Mouse (Mus musculus): ENCODE results near the gene Dock7.
"Not testable (repeated sequence)": the region's sequence is repeated elsewhere in the genome, so short reads cannot be mapped to it uniquely, and the experiment has no call there.

The Dock7 gene

DNA sequence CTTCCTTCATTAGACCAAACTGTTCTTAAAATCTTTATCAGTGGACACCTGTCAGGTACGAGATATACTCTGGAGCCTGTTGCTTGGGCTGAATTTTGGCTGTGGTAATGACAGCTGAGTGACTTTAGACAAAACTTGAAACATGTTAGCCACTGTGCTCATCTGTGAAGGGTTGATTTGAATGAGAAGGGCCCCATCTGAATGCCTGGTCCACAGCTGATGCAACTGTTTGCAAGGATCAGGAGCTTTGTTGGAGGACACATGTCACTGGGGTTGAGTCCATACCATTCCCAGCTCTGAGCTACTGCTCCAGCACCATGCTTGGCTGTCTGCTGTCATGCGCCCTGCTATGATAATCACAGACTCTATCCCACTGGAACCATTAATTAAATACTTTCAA lies 115.1 kb downstream of the Dock7 start:
- CTCF ChIA-PET, result no interaction called here

DNA sequence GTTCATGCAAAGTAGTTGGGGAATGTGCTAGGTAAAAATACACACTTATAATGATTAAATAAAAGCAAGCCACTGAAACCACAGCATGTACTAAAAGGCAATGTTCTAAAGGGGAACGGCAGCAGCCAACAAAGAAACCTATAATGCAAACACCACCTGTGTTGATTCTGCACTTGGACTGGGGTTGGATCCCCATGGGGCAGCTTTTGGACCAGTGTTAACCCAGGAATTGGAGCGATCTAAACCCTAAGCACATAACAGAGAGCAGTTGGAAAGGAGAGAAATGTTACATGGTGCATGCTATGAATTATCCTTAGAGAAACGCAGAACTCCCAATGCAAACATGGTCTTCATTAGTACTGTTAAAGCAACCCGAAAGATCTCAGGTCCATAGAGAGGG lies 127.2 kb downstream of the Dock7 start:
- CTCF ChIA-PET, result no interaction called here

GRCm38 (mm10) chr4:98984701-98985100 lies 136.0 kb downstream of the Dock7 start:
- CTCF ChIA-PET, result no interaction called here

DNA sequence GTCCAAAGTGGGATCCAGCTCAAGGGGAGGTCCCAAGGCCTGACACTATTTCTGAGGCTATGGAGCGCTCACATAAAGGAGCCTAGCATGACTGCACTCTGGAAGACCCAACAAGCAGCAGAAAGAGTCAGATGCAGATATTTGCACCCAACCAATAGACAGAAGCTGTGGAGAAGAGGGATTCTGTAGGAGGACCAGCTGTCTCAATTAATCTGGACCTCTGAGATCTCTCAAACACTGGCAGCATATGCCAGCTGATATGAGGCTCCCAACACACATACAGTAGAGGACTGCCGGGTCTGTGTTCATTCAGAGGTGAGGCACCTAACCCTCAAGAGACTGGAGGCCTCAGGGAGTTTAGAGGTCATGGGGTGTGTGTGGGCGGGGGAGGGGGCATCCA lies 140.7 kb downstream of the Dock7 start:
- CTCF ChIA-PET, result not testable (repeated sequence)

DNA sequence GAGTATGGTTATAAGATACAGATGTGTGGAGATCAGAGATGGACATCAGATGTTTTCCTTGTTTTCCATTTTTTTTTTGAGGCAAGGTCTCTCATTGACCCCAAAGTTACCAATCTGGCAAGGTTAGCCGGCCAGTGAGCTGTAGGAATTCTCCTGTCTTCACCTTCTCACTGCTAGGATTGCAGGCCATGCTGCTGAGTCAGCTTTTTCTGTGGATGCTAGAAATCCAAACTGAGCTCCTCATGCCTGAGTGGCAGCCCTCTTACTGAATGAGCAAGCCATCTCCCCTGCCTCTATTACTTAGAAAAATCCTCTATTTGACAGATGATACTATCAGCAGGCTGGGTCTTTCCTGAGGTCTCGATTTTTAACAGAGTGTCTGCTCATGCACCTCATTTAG lies 142.0 kb downstream of the Dock7 start:
- CTCF ChIA-PET, result no interaction called here

DNA sequence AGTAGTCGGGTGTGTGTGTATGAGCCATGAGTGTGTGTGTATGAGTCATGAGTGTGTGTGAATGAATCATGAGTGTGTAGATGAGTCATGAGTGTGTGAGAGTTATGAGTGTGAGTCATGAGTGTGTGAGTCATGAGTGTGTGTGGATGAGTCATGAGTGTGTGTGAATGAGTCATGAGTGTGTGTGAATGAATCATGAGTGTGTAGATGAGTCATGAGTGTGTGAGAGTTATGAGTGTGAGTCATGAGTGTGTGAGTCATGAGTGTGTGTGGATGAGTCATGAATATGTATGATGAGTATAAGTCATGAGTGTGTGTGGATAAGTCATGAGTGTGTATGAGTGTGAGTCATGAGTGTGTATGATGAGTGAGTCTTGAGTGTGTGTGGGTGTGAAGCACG lies 142.4 kb downstream of the Dock7 start:
- CTCF ChIA-PET, result interaction anchor here (0.6 kb wide), 1 partner anchor 137 kb away, joined by 3 read pairs; no protein-coding TSS in a partner anchor

DNA sequence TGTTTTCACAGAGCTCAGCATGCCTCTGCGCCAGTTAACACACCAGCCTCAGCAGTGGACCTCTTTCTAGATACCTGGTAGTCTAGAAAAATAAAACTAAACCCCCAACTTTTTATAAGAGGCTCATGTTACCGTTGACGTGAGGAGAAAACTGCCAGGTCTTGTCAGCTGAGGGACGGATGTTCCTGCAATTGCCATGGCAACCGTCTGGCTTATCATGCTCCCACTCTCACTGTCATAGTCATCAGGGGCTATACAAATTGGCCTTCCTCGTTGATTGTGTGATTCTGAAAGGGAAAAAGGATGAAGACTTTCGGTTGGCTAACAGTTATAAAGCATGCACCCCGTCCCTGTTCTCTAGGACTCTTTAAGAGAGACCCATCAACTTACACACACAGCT lies 145.0 kb downstream of the Dock7 start:
- CTCF ChIA-PET, result no interaction called here

DNA sequence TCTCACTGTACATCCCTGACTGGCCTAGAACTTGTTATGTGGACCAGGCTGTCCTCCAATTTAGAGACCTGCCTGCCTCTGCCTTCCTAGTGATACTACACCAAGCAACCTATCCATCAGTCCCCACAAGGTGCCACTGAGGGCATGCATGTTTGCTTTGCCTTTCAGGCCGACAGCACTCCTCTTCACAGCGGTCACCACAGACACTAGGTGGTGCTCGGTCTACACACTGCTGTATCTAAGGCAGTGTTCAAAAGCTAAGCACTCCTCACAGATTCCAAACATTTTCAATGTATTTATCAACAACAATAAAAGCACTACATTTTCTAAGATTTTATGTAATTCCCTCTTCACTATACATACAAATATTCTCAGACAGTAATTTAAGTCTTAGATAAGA lies 150.8 kb downstream of the Dock7 start:
- CTCF ChIA-PET, result no interaction called here

- CTCF ChIA-PET, result interaction anchor here (0.5 kb wide), 1 partner anchor 104 kb away, joined by 14 read pairs; no protein-coding TSS in a partner anchor
Observed at GRCm38 (mm10) chr4:98960243-98960642, 160.5 kb downstream of the Dock7 start.

GRCm38 (mm10) chr4:98955986-98956385 lies 164.7 kb downstream of the Dock7 start:
- CTCF ChIA-PET, result no interaction called here

DNA sequence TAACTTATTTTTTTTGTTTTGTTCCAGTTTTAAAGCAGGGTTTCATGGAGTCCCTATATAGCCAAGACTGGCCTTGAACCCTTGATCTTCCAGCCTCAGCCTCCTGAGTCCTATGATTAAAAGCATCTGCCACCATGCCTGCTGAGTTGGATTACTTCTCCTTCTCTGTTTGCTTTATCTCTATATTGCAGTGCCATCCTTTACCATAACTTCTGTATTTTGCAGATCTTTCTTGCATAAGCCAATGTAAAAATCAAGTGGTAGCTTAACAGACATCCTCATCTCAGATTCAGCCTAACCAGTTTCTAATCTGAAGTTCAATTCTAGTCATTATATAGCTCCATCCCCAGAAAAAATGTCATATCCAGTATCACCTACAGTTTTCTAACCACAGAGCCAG lies 170.2 kb downstream of the Dock7 start:
- CTCF ChIA-PET, result no interaction called here

DNA sequence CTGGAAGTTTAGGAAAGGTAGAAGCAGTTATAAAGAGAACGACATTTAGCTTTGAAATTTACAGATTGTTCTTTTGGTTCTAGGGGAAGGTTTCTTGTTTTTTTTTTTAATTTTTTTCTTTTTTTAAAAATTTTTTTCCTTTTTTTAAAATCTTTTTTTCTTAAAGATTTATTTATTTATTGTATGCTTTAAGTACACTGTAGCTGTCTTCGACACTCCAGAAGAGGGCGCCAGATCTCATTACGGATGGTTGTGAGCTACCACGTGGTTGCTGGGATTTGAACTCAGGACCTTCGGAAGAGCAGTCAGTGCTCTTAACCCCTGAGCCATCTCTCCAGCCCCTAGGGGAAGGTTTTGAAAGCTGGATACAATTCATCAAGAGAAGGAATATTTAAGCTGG lies 182.5 kb downstream of the Dock7 start:
- CTCF ChIA-PET, result not testable (repeated sequence)

DNA sequence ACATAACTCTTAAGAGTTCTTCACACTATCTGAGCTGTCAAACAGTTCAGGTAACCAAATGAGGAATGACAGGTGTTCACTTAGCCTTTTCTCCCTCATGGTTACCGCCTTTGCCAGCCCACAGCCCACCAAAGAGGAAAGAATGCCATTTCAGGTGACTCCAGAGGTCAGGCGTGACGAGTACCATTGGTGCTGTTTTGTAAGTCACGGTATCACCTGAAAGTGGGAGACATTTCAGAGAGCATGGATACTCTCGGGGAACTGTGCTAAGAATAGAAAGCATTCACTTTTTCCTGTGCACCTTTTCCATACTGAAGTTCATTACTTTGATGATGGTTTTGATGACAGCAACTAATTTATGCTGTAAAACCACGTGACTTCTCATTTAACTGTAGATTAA lies 184.7 kb downstream of the Dock7 start:
- CTCF ChIA-PET, result no interaction called here

DNA sequence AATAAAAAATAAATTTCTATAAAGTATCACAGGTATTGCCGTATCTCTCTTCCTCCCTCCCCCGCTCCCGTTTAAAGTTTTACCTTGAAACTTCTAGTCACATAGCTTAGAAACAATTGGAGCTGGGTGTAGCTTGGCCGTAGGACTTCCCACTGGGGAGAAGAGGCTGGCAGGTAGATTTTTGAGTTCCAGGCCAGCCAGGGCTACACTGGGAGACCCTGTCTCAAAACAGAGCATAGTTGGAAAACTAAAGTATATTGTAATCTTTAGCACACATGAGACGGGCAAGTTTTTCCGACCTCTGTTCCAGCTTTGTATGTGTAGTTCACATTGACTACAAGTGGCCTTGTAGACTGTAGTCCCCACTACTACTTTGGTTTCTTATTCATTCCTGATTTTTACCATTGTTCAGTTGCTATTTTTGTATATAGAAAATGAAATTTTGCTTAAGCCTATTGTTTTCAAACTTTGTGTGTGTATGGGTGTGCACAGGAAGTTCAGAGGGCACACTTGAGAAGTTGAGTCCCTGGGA lies 195.4 kb downstream of the Dock7 start:
- CTCF ChIA-PET, result no interaction called here

- CTCF ChIA-PET, result no interaction called here
Observed at GRCm38 (mm10) chr4:98924906-98925178, 195.9 kb downstream of the Dock7 start.

DNA sequence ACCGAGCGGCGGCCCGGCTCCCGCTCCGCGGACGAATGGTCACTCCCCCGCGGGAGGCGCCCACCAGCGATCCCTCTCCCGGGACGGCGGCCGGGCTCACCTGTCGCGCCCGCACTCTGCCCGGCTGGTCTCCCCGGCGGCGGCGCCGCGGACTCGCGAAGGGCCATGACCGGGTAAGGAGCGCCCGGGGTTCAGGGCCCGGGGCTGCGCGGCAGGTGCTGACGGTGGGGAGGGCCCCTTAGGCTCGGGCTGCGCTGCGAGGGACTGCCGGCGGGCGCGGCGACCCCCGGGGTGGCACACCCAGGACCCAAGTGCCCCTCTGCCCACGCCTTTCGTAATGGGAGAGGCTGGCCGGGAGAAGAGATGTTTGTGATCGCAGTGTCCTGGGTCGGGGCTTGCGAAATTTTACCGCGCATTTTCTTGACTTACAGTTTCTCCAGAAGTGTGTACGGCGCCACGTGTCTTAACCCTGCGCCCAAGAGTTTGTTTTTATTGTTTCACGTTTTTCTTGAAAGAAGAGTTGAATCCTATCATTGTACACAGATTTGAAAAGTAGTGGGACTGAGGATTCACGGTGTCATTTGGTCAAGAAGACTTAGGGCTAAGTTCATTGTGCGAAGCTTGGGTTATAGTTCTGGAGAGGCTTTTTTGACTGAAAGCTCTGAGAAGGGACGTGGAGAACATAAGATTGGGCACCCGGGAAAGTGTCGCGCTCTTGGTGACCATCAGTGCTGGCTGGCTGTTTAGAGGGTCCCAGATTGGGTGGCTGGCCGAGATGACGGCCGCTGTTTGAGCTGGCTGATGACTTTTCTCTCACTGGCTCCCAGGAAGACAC lies 196.4 kb downstream of the Dock7 start:
- CTCF ChIA-PET, result no interaction called here

DNA sequence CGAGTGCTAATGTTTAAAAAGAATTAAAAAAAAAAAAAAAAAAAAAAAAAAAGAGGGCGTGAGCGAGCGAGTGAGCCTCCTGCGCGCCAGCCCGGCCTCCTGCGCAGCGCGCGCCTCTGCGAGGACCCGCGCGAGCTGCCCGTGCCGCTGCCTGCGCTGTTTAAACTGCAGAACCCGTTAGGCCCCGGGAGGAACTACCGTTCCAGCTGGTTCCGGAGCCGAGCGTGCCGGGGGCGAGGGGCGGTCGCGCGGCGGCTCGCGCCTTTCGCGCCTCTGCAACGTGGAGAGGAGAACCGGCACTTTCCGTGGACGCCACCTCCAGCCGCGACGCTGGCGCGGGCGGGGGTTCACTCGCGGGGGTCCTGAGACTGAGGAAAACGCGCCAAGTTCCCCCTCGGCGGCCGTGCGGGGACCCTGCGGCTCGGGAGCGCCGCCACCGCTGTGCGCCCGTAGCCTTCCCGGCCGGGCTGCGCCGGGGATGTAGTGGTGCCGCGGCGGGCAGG lies 197.1 kb downstream of the Dock7 start, which contains the start of gene Usp1:
TSS of gene Usp1 (plus strand) at position 243 of the 503 bp plus-strand sequence.
- CTCF ChIA-PET, result interaction anchor here (0.6 to 0.7 kb wide), 2 partner anchors 16 to 905 kb away, joined by 4 to 6 read pairs; partner anchors contain the start of gene Efcab7

DNA sequence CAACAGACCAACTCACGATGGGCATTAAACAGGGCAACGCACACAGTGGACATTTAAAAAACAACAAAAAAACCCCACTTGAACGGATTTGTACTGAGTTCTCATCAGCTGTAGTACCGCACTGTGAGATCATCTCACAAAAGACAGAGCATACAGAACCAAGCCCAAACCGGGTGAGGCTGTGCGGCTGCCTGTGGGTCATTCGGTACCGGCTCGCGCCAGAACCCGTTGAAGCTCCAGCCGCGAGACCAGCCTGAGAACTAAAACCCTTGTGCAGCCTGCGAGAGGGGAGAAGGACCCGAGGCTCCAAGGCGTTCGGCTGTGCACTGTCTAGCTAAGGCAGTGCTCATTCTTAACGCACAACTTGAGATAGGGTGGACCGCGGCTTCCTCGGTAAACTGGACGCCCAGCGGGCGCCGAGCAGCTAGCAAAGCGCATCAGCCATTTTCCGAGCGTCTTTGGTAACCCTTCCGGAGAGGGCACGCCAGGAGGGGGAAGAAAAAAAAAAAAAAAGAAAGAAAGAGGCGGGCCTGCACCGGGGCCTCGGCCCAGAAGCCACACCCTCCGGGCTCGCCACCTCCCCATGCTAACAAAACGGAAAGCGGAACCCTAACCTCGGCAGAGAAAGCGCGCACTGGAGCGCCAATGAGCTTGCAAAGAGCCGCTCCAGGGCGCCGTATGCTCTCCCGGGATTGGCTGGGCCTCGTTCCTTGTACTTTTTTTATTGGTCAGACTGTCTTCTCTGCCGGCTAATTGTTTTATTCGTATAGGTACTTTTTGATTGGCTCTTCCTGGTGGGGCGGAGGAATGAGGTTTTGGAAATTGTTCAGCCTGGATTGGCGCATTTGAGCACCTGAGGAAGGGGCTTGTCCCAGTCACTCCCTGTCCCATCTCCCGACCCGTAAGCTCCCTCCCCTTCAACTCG lies 197.8 kb downstream of the Dock7 start:
- CTCF ChIA-PET, result interaction anchor here (0.6 to 0.7 kb wide), 3 partner anchors 17 to 906 kb away, joined by 3 to 6 read pairs (median 4); partner anchors contain the start of gene Efcab7

GRCm38 (mm10) chr4:98922061-98922642 lies 198.6 kb downstream of the Dock7 start:
- CTCF ChIA-PET, result no interaction called here

DNA sequence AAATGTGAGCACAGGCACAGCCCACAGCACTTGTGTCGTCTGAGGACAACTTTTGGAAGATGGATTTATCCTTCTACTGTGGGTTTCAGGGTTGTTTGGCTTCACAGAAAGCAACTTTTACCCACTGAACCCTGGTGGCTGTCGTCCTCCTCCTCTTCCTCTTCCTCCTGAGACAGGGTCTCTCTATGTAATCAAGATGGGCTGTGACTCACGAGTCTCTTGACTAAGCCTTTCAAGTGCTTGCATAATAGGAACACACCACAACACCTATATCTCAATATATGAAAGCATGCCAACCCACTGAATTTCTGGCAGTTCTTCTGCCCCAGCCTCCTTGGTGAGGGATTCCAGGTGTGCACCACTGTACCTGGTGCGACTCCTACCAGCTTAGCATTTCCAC lies 199.8 kb downstream of the Dock7 start:
- CTCF ChIA-PET, result no interaction called here

GRCm38 (mm10) chr4:98918204-98918603 lies 202.5 kb downstream of the Dock7 start:
- CTCF ChIA-PET, result no interaction called here

GRCm38 (mm10) chr4:98917724-98918123 lies 203.0 kb downstream of the Dock7 start:
- CTCF ChIA-PET, result no interaction called here
